Mouse (Mus musculus) embryonic facial prominence, embryonic 10.5 days (tissue): ENCODE data around the gene Mfap3l. TPM values are rescaled to one million over a fixed set of nuclear protein-coding genes. Genes with fewer than 3 reads are reported as not detected.
"Not testable (repeated sequence)": the region's sequence is repeated elsewhere in the genome, so short reads cannot be mapped to it uniquely, and the experiment has no call there.

Experiments
- DNase-seq: peaks from one replicate; pipeline ENCODE4 v3.0.0-alpha.2; 2017; ENCODE audit warnings: low spot score
- H3K27ac ChIP-seq: fragments of 300-500 bp; sonication (generic); replicated peaks from 2 replicates; pipeline ENCODE4 v1.5.1; 2016; ENCODE audit warnings: mild to moderate bottlenecking
- H3K27me3 ChIP-seq: fragments of 300-500 bp; sonication (generic); replicated peaks from 2 replicates; pipeline ENCODE4 v1.6.1; 2016; ENCODE audit warnings: low read depth, mild to moderate bottlenecking; ENCODE audit not compliant: poor library complexity, severe bottlenecking
- H3K36me3 ChIP-seq: fragments of 300-500 bp; sonication (generic); replicated peaks from 2 replicates; pipeline ENCODE4 v1.6.1; 2016; ENCODE audit warnings: mild to moderate bottlenecking, moderate library complexity
- H3K4me1 ChIP-seq: fragments of 300-500 bp; sonication (generic); 2 replicates; pipeline ENCODE4 v1.6.1; 2016
- H3K4me3 ChIP-seq: fragments of 300-500 bp; sonication (generic); 2 replicates; pipeline ENCODE4 v1.5.1; 2016; ENCODE audit warnings: mild to moderate bottlenecking, moderate library complexity
- H3K9me3 ChIP-seq: fragments of 300-500 bp; sonication (generic); 2 replicates; pipeline ENCODE4 v1.6.1; 2016; ENCODE audit warnings: mild to moderate bottlenecking
- WGBS: fragments of 180-500 bp; shearing (Covaris S2); methylation state at CpG from one replicate; pipeline ENCODE4 v1.1.7; 2016; 5-methylcytosine and 5-hydroxymethylcytosine counted together
- polyA plus RNA-seq: library from polyadenylated mRNA; unstranded; fragments of >200 nt; fragmentation: Nextera tagmentation; extraction: Ambion mirVana; gene quantifications from 2 replicates; pipeline ENCODE4 v1.2.1, GENCODE M21; 2016

Mfap3l gene
- polyA plus RNA-seq, 1 experiment from 2014 or later: 1.2 TPM

DNA sequence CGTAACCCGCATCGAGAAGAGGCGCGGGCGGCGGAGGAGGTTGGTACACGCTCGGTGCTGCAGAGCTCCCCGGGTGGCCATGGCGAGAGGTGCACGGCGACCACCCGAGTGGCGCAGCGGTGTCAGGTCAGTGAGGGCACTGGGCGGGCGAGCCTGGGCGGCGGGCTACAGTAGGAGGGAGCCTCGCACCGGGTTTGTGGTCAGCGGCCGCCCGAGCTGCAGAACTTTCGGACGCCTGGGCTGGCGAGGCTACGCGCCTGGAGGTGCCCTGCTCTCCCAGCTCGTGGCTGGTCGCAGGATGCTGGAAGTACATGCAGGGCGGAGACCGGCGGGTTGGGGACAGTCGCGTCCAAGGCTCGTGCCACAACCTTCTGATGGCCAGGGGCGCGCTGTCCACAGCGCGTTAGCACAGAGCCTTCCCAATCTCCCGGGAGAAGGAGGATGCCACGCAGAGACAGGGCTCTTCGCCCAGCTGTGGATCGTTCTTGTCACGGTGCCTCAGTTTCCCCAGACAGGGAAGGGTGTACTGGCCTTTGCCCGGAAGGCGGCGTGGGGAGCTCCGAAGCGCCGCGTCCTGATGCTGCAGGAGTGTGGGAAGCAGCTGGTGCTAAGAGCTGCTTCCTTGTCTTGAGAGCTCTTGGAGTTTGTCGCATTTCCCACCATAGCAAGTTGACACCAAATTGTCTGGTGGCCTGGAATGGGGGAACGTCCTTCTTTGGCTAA, 467 bp downstream of the Mfap3l start:
- peak overlapping the region; percentile 75 for H3K27ac ChIP-seq
- peak overlapping the region; percentile 70 for H3K4me3 ChIP-seq
- H3K36me3 ChIP-seq: no peaks in the 10 kb centered on the region
- no peaks in the 10 kb centered on the region for H3K9me3 ChIP-seq
- WGBS: under 1% methylated on average over 56 of the region's 56 CpGs
- no peak for DNase-seq
- H3K27me3 ChIP-seq: peaks cover 49% of the 10 kb centered on the region
- H3K4me1 ChIP-seq: peaks cover 17% of the 10 kb centered on the region

DNA sequence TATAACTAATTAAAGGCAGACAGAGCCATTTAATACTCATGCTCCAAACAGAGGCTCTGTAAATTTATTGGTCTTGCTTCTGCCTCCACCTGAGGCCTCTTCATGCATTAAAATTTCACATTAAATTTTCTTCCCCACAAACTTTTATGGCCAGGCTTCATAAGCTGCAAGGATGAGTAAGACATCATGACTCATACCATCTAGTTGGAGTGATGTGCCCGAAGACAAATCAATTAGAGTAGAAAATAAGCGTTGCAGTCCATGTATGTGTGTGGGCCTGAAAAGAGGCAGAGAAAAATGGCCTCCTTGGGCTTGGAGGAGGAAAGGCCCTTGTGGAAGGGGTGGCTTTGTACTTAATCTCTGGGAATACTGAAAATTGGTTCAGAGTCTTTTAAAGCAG, 2.3 kb downstream of the Mfap3l start:
- peaks cover 38% of the 10 kb centered on the region for H3K27me3 ChIP-seq
- DNase-seq: no peak
- H3K4me3 ChIP-seq: no peak overlapping the region
- H3K4me1 ChIP-seq: peaks cover 17% of the 10 kb centered on the region
- H3K27ac ChIP-seq: no peak overlapping the region
- no peaks in the 10 kb centered on the region for H3K9me3 ChIP-seq
- no peaks in the 10 kb centered on the region for H3K36me3 ChIP-seq
- 87% methylated on average over 2 of the region's 2 CpGs for WGBS

DNA sequence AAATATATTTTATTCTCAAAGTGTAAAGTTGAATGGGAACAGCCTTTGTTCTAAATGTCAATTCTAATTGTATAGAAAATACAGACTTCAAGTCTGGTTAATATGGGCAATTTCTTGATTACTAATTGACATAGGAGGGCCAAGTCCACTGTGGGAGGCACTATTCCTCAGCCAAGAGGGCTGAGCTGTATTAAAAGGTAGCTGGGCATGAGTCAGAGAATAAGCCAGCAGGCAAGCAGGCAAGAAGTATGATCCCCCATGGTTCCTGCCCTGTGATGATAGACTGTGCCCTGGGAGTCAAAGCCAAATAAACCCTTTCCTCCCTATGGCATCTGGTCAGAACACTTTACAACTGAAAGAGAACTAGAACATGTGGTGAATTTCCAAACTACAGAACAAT, 3.2 kb downstream of the Mfap3l start:
- Histone ChIP-seq H3K36me3 (no peaks in the 10 kb centered on the region), H3K4me3 (no peak overlapping the region), H3K4me1 (peaks cover 17% of the 10 kb centered on the region), H3K9me3 (no peaks in the 10 kb centered on the region), H3K27me3 (peaks cover 28% of the 10 kb centered on the region), H3K27ac (no peak overlapping the region)
- DNase-seq: no peak

DNA sequence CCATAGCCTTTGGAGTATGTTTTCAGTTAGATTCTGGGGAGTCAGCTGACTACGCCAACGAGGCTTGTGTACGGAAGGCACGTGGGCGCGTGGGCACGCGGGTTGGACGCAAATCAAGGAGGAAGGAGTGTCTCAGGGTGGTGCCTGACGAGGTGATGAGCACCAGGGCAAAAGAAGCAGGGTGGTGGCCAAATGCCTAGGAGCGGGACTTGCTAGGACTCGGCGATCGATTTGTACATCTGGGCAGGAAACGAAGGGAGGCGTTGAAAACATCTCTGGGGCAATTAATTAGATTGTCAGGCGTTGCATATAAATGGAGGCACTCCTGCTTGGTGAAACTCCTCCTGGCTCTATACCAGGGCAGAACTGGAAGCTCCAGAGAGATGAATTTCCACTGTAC, 7.4 kb downstream of the Mfap3l start:
- Histone ChIP-seq H3K4me1 (no peaks in the 10 kb centered on the region), H3K9me3 (no peaks in the 10 kb centered on the region), H3K27me3 (peaks cover 2% of the 10 kb centered on the region; the same call in 1 of the 2 replicates), H3K27ac (no peak overlapping the region), H3K36me3 (no peaks in the 10 kb centered on the region), H3K4me3 (no peak overlapping the region)
- no peak for DNase-seq
- 91% methylated on average over 17 of the region's 17 CpGs for whole genome bisulfite sequencing

DNA sequence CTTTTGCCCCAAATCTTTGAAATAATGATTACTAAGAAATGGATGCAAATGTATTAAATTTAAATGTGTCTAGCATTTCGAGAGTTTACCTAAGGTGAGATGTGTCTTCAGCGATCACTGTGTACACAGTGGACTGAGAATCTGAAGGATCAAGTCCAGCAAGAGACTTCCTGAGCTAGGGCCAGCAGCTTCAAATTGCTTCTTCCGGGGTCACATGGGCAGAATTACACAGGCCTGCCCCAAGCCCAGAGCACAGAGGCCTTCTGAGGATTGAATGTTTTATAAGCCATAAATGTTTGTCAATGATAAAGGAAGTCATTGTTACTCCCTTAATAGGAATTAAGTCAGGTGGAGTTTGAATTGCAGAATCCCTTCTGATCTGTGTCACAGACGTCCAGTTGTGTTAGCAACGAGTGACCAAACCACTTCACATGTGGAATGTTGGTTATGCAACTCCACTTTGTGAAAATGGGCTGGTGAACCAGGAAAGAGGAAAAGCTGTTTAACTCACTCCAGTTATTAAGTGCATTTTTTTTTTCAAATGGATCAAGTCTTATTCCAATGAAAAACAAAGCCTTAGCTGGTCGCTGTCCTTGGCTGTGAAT, 10.9 kb downstream of the Mfap3l start:
- no peak for DNase-seq
- Histone ChIP-seq H3K4me3 (no peak overlapping the region), H3K4me1 (no peaks in the 10 kb centered on the region), H3K36me3 (no peaks in the 10 kb centered on the region), H3K27ac (no peak overlapping the region), H3K27me3 (no peaks in the 10 kb centered on the region), H3K9me3 (no peaks in the 10 kb centered on the region)
- WGBS: 81% methylated on average over 6 of the region's 6 CpGs

DNA sequence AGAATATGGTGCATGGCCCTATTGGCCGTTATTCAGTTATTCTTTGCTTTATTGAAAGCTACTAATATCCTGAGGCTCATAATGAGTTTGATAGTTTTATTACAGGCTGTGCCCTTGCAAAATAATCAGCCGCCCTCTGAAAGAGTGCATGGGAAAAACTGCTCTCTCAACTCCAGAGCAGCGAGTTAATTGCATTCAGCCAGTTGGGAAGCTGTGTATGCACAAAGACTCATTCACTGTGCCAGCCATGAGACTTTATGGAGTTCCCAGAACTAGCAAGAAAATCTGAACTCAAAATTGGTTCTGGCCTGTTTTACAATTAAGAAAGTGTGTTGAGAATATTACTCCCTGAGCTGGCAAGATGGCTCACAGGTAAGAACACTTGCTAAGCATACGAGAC, 12.5 kb downstream of the Mfap3l start:
- H3K4me1 ChIP-seq: no peaks in the 10 kb centered on the region
- no peak overlapping the region for H3K27ac ChIP-seq
- no peaks in the 10 kb centered on the region for H3K27me3 ChIP-seq
- no peak overlapping the region for H3K4me3 ChIP-seq
- no peaks in the 10 kb centered on the region for H3K36me3 ChIP-seq
- WGBS: 83% methylated on average over 4 of the region's 4 CpGs
- no peaks in the 10 kb centered on the region for H3K9me3 ChIP-seq
- no peak for DNase-seq

DNA sequence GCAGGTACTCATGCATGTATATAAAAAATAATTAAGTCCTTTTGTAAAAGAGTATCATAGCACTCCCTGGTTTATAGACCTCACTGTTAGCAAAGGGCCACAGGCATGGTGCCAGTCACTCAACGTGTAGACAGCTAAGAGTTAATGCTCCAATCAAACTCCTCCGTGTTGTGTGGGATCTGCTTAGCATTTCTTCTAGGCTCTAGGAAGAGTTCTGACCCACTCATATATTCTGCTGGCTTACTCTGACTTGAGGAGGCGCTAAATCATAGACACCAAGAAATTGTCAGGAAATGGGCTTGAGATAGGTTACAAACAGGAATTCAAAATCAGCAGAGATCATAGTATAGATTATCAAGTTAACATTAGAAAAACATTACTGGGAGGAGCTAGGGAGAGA, 13.3 kb downstream of the Mfap3l start:
- Histone ChIP-seq H3K27me3 (no peaks in the 10 kb centered on the region), H3K9me3 (no peaks in the 10 kb centered on the region), H3K4me1 (no peaks in the 10 kb centered on the region), H3K4me3 (no peak overlapping the region), H3K27ac (no peak overlapping the region), H3K36me3 (no peaks in the 10 kb centered on the region)
- 85% methylated on average over 3 of the region's 3 CpGs for WGBS
- no peak for DNase-seq

DNA sequence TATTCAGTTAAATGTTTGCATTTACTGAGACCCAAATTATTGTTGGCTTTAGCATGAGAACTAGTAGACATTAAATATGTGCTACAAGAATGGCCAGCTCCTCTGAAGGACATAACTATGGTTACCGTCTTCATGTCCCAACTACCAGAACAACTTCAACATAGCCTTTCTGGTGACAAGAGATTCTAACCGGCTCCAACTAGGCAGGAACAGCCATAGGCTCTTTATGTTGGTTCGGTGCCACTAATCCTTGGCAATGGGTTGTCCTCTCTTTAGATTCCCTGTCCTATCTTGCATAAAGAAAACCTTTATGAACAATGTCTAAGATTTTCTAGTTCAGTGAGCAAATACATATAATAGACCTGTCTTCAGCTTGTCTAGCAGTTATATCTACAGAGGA, 14.7 kb downstream of the Mfap3l start:
- H3K9me3 ChIP-seq: no peaks in the 10 kb centered on the region
- no peaks in the 10 kb centered on the region for H3K27me3 ChIP-seq
- 93% methylated on average over 3 of the region's 3 CpGs for WGBS
- H3K4me1 ChIP-seq: no peaks in the 10 kb centered on the region
- DNase-seq: no peak
- H3K4me3 ChIP-seq: no peak overlapping the region
- H3K27ac ChIP-seq: no peak overlapping the region
- H3K36me3 ChIP-seq: no peaks in the 10 kb centered on the region

DNA sequence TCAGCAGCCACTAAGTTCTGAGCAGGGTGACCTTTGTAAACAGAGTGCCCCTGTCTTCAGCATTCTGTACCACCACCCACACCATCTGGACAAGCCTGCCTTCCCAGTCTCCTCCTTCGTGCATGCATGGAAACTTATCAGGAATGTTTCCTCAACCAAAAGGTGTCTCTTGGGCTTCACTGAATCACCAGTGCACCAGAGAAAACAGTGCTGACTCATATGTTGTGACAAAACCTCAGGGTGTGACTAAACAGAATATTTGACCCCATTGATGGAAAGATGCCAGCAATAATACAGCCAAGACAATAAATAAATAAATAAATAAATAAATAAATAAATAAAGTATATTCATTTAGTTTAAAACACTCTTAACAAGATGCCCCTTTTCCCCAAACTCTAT, 16.5 kb downstream of the Mfap3l start:
- WGBS: 71% methylated on average over 1 of the region's 1 CpGs
- no peaks in the 10 kb centered on the region for H3K36me3 ChIP-seq

DNA sequence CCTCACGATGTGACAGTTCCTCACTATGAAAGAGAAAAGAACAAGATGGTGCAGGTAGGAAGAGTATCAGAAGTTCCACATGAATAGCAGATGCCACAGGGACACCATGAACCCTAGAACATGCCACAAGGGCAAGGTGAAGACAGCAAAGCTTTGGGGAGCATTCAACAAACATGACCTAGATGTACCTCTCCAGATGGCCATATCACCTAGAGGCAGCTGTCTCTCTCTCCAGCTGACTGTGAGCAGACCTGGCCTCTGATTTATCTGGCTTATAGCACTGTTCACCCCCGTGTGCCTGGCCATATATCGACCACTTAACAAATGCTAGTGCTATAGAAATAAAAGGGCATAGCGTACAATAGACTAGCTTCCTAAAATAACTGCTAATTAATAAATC, 17.5 kb downstream of the Mfap3l start:
- DNase-seq: no peak
- H3K4me3 ChIP-seq: no peak overlapping the region
- no peak overlapping the region for H3K27ac ChIP-seq
- no peaks in the 10 kb centered on the region for H3K4me1 ChIP-seq
- H3K36me3 ChIP-seq: no peaks in the 10 kb centered on the region
- H3K27me3 ChIP-seq: no peaks in the 10 kb centered on the region
- H3K9me3 ChIP-seq: no peaks in the 10 kb centered on the region
- WGBS: 86% methylated on average over 4 of the region's 4 CpGs

More for the DNA sequence above, 16.5 kb downstream of the Mfap3l start:
- Histone ChIP-seq H3K4me1 (no peaks in the 10 kb centered on the region), H3K9me3 (no peaks in the 10 kb centered on the region), H3K27ac (no peak overlapping the region), H3K4me3 (no peak overlapping the region), H3K27me3 (no peaks in the 10 kb centered on the region)
- no peak for DNase-seq

DNA sequence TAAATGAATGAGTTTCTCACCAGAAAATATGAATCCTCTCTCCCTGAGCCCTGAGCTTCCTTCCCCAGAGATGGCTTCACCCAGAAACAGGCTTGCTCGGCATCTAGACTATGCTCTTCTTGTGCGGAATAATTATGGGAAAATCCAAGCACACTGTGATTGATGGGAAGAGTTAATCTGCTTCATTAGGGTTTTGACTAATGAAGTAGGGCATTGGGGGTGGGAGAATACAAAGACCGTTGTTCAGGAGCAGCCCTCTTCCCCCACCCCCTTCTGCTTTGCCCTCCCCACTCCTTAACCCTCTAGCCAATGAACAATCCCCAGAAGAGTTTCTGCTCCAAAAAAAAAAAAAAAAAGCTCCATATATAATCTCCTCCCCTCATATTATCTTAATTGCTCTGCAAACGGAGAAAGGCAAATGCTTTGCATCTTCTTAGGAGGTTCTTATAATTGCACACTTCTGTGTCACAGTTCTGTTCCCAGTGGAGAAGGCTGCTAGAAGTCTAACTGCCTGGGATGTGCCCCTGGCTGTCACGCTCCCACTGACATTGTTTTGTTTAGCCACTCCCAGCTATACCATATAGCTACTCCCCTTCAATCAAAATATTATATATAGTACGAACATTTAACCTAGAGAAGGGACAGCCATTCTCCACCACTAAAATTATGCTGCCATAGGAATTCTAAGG, 24.9 kb downstream of the Mfap3l start:
- no peaks in the 10 kb centered on the region for H3K27me3 ChIP-seq
- H3K9me3 ChIP-seq: no peaks in the 10 kb centered on the region
- DNase-seq: no peak
- no peak overlapping the region for H3K27ac ChIP-seq
- 70% methylated on average over 6 of the region's 6 CpGs for WGBS
- no peak overlapping the region for H3K4me3 ChIP-seq
- H3K36me3 ChIP-seq: no peaks in the 10 kb centered on the region
- peaks cover 11% of the 10 kb centered on the region for H3K4me1 ChIP-seq

DNA sequence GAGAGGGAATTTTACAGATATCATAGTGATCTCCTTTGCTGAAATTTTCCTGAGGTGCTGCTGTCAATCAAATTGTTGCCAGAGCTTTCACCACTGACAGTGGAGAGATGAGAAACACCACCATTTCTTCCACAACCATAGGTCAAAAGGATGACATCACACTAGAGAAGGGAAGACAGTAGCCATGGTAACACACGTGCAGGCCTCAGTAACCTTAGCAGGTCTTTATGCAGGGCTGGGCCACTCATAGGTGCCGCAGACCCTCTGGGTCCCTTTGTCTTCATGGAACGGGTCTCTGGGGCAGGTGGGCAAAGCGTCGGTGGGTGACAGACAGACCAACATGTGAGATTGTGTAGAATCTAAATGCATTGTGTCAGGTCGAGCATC, 25.5 kb downstream of the Mfap3l start:
- no peak for DNase-seq
- H3K4me3 ChIP-seq: no peak overlapping the region
- H3K27ac ChIP-seq: no peak overlapping the region
- no peaks in the 10 kb centered on the region for H3K27me3 ChIP-seq
- H3K9me3 ChIP-seq: no peaks in the 10 kb centered on the region
- 86% methylated on average over 6 of the region's 6 CpGs for WGBS
- no peaks in the 10 kb centered on the region for H3K36me3 ChIP-seq
- peaks cover 11% of the 10 kb centered on the region for H3K4me1 ChIP-seq

DNA sequence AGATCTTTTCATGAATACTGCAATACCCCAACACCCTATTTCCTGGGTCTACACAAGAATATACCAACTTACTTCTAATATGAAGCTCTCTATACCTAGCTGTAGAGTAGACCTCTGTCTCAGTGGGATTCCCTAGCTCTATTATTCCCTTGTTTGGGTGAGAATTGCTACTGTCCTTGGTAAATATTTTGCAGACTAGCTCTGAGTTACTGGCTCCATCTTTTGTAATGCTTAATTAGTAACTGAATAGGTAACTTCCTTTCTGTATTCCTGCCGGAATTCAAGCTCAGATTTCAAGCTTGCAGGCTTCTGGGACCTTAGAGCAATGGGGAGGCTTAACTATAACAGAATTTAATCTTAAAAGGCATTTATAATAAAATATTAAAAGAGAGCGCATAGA, 26.1 kb downstream of the Mfap3l start:
- DNase-seq, H3K27me3 ChIP-seq, H3K36me3 ChIP-seq, H3K9me3 ChIP-seq, H3K27ac ChIP-seq, H3K4me3 ChIP-seq: not testable (repeated sequence)
- H3K4me1 ChIP-seq: peaks cover 15% of the 10 kb centered on the region
- WGBS: 66% methylated on average over 2 of the region's 2 CpGs
